Mouse (Mus musculus): ENCODE results near the gene Cryzl2.

DNA sequence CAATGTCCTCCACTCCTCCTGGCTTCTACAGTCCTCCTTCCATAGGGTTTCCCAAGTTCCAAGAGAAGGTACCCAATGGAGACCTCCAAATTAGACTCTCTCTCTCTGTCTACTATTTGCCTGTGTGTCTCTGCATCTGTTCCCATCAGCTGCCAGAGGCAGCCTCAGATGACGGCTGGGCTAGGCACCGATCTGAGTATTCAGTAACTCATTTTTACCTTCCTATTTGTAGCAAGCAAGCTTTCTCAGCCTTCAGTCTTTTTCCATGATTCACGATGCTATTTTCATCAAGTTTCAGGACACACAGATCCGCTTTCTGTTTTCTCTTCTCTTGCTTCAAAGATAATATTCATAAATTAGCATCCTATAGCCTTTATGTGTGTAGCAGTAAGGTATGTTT lies 25.8 kb downstream of the Cryzl2 start:
- TF ChIP-seq TAL1 (IDR thresholded peaks at IDR 0.05; ENCODE audit: low read length) (no peak), GATA1 (IDR thresholded peaks at IDR 0.05; ENCODE audit: low read length) (no peak)

All from erythroblast, embryonic 14.5 days (primary cell).